Mouse (Mus musculus): Measurements from ENCODE around the gene Stra8. TPM values are rescaled to one million over a fixed set of nuclear protein-coding genes. Genes with fewer than 3 reads are reported as not detected.

Stra8 gene
- total RNA-seq, 2 experiments from 2014 or later, result not detected

DNA sequence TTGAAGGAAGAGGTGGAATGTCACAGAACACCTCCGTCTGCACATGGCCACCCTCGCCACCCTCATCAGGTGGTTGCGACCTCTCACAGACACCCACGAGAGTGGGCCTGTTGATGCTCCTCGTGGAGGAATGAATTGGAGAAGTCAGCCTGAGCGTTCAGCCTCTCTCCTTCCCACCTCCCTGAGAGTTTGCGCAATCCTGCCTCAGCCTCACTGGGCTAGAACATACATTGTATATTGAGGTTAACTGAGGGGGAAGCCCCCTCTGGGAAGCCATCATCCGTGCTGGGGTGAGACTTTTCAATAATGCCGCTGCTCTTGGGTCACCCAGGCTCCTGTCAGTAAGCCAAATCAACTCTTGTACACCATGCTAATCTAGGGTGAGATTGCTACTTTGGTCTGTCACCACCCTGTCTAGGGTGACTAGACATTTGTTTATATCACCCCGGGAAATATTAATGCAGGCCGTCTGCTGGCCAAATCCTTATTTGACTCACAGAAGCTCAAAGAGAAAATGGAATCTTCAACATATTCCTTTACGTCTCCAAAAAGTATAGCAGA lies 67.2 kb downstream of the Stra8 start:
- intact Hi-C loops (cut with DNase I), result no loop called here
- no peak for DNase-seq (ENCODE audit: low spot score in 2 of 2)

DNA sequence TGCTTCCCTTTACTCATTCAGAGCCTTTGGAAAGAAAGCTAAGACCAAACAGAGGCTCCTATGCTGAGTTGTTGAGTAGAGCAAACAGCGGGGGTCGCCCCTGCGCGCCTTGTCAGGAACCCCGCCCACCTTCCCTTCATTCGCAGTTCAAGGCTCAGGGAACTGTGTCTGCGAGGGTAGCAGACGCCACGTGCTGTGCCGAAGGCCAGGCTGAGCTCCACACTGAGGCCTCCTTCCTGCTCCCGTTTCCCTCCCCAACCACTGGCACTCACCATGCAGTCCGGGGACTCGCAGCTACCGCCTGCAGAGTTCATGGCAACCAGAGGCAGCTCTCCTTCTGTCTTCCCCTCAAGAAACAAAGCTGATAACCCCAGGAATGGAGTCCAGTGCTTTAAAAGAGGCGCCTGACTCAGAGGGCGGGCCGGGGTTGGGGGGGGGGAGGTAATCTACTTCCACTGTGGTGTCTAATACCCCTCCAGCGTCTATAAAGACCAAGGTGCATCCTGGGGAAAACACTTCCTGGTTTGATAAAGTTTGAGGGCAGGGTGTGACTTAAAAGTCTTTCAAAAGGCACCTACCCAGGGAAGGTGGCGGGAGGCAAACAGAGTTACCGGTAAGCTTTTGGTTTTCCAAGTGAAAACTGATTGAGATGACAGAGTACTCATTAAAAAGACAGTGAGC lies 68.3 kb downstream of the Stra8 start, which contains the start of gene Slc23a4:
Gene Slc23a4, minus strand, starts transcription at position 324 of the 681 bp plus-strand sequence.
- intact Hi-C loops (cut with DNase I), result no loop called here
- DNase-seq (ENCODE audit: low spot score in 2 of 2), result no peak

Other genes with a start within 250 kb of the Stra8 start
- 10 to 100 TPM; 14.3 to 17.6 TPM for gene Agbl3, start 139.7 kb upstream of the Stra8 start, total RNA-seq (2021)
- gene Tmem140, start 57.0 kb upstream of the Stra8 start, total RNA-seq (2021), result 1 to 10 TPM; 3.1 to 3.5 TPM
- 1 to 10 TPM; 4.0 to 5.1 TPM for gene Cyren, start 42.1 kb upstream of the Stra8 start, total RNA-seq (2021)
- gene Wdr91, start 9.3 kb upstream of the Stra8 start, total RNA-seq (2021), result 10 to 100 TPM; 33.4 to 34.6 TPM
- 1 to 10 TPM; 1.1 to 1.3 TPM for gene Slc23a4, start 68.2 kb downstream of the Stra8 start, total RNA-seq (2021)
- 10 to 100 TPM; 36.2 to 43.0 TPM for gene Cnot4, start 213.6 kb downstream of the Stra8 start, total RNA-seq (2021)